Comparison of ENCODE assay signal across 16 mouse cellular contexts in genomic region chr3:17327706-17328105, GRCm38 (mm10).
A peak's percentile ranks its signal among the peaks of the same experiment; 100 is the strongest.
DNase-seq lines count a peak whose midpoint lies in the region; ATAC-seq and TF ChIP-seq lines count a peak whose summit lies in the region.
"Had no signal": no experiment of that assay in that cellular context is flagged by ENCODE, and none has a peak within 500 bp of the region (broad histone marks: within the 10 kb centered on the region; RNA-seq: fewer than 3 reads in every experiment).

No protein-coding gene starts in this region.

- H3K27me3 ChIP-seq in forebrain, postnatal 0 days (ENCODE audit: insufficient read depth, low read length), result no peaks in the 10 kb centered on the region
- H3K27me3 ChIP-seq in midbrain, embryonic 10.5 days (ENCODE audit: low read depth, poor library complexity, severe bottlenecking), result no peaks in the 10 kb centered on the region
- H3K27me3 ChIP-seq in neural tube, embryonic 13.5 days, result no peaks in the 10 kb centered on the region
- no peaks in the 10 kb centered on the region for H3K27me3 ChIP-seq in heart, embryonic 10.5 days (ENCODE audit: insufficient read depth, poor library complexity, severe bottlenecking)
- H3K27me3 ChIP-seq: heart, embryonic 13.5 days; liver, embryonic 13.5 days had no signal

- H3K9me3 ChIP-seq in forebrain, postnatal 0 days (ENCODE audit: low read length), result no peaks in the 10 kb centered on the region
- no peaks in the 10 kb centered on the region for H3K9me3 ChIP-seq in midbrain, embryonic 10.5 days (replicated peaks)
- H3K9me3 ChIP-seq in neural tube, embryonic 13.5 days, result no peaks in the 10 kb centered on the region
- H3K9me3 ChIP-seq in heart, embryonic 10.5 days, result no peaks in the 10 kb centered on the region
- H3K9me3 ChIP-seq: heart, embryonic 13.5 days; liver, embryonic 13.5 days had no signal

- no peaks in the 10 kb centered on the region for H3K36me3 ChIP-seq in forebrain, postnatal 0 days (ENCODE audit: insufficient read depth)
- no peaks in the 10 kb centered on the region for H3K36me3 ChIP-seq in midbrain, embryonic 10.5 days
- H3K36me3 ChIP-seq in neural tube, embryonic 13.5 days, result no peaks in the 10 kb centered on the region
- no peaks in the 10 kb centered on the region for H3K36me3 ChIP-seq in heart, embryonic 10.5 days
- H3K36me3 ChIP-seq: heart, embryonic 13.5 days; liver, embryonic 13.5 days had no signal

- no peaks in the 10 kb centered on the region for H3K4me1 ChIP-seq in cortical plate, adult 2 months (ENCODE audit: control insufficient read depth, insufficient read depth, low read length)
- H3K4me1 ChIP-seq in forebrain, postnatal 0 days (ENCODE audit: insufficient read depth), result no peaks in the 10 kb centered on the region
- peaks cover 62% of the 10 kb centered on the region for H3K4me1 ChIP-seq in midbrain, embryonic 10.5 days
- peaks cover 51% of the 10 kb centered on the region for H3K4me1 ChIP-seq in neural tube, embryonic 13.5 days (replicated peaks)
- H3K4me1 ChIP-seq in heart, embryonic 10.5 days, result no peaks in the 10 kb centered on the region
- H3K4me1 ChIP-seq: heart, embryonic 13.5 days; liver, embryonic 13.5 days had no signal

- DNase-seq in forebrain, postnatal 0 days, result peak; percentile 37
- no peak for DNase-seq in midbrain, embryonic 10.5 days (ENCODE audit: low spot score)
- DNase-seq in thymus, adult 18-20 months, result no peak
- no peak for DNase-seq in heart, embryonic 10.5 days (ENCODE audit: low spot score)
- DNase-seq: B cell, adult 2 months; cerebellum, adult 18-20 months; gastrocnemius, postnatal 36 days; kidney, adult 9 months; kidney, postnatal 4 days; left cerebral cortex, postnatal 4 days; liver, embryonic 13.5 days had no signal

- WGBS in forebrain, postnatal 0 days, result 71% methylated on average over 4 of the region's 4 CpGs
- WGBS in midbrain, embryonic 10.5 days, result 79% methylated on average over 4 of the region's 4 CpGs
- WGBS in neural tube, embryonic 13.5 days, result 51% methylated on average over 4 of the region's 4 CpGs
- 89% methylated on average over 4 of the region's 4 CpGs for WGBS in heart, embryonic 10.5 days

- no peak for ATAC-seq in forebrain, postnatal 0 days
- peak; percentile 54 for ATAC-seq in neural tube, embryonic 13.5 days (ENCODE audit: low read depth)
- no peak for ATAC-seq in cerebellum, adult (ENCODE audit: insufficient number of reproducible peaks, low FRiP score, low TSS enrichment)
- ATAC-seq: Patski had no signal

- 0 out of 2 replicates have a peak overlapping the region, but pooled peaks have one; percentile 56 for H3K27ac ChIP-seq in cortical plate, adult 2 months (ENCODE audit: insufficient read depth, low read length)
- H3K27ac ChIP-seq in forebrain, postnatal 0 days (ENCODE audit: low read depth, low read length), result peak overlapping the region; percentile 54
- H3K27ac ChIP-seq in midbrain, embryonic 10.5 days (replicated peaks), result peak overlapping the region; percentile 47; the same call in 1 of the 2 replicates
- H3K27ac ChIP-seq in neural tube, embryonic 13.5 days (replicated peaks), result peak overlapping the region; percentile 95
- H3K27ac ChIP-seq in heart, embryonic 10.5 days, result no peak overlapping the region
- H3K27ac ChIP-seq: heart, embryonic 13.5 days; liver, embryonic 13.5 days had no signal

- no peak for TF ChIP-seq CTCF in cortical plate, adult 2 months (IDR thresholded peaks at IDR 0.05; ENCODE audit: extremely low read depth, insufficient read depth, low read length)
- TF ChIP-seq CTCF in forebrain, postnatal 0 days (IDR thresholded peaks at IDR 0.05; ENCODE audit: low read depth), result no peak

- no peak overlapping the region for H3K9ac ChIP-seq in forebrain, postnatal 0 days
- peak overlapping the region; percentile 63 for H3K9ac ChIP-seq in neural tube, embryonic 13.5 days
- H3K9ac ChIP-seq: heart, embryonic 13.5 days; liver, embryonic 13.5 days had no signal

- H3K4me2 ChIP-seq in forebrain, postnatal 0 days (ENCODE audit: low read depth), result no peak overlapping the region
- peak overlapping the region; percentile 36 for H3K4me2 ChIP-seq in neural tube, embryonic 13.5 days
- H3K4me2 ChIP-seq: heart, embryonic 13.5 days; liver, embryonic 13.5 days had no signal

- H3K4me3 ChIP-seq in cortical plate, adult 2 months (ENCODE audit: insufficient read depth, low read length), result no peak overlapping the region
- no peak overlapping the region for H3K4me3 ChIP-seq in forebrain, postnatal 0 days (ENCODE audit: low read depth, low read length)
- H3K4me3 ChIP-seq in midbrain, embryonic 10.5 days, result no peak overlapping the region
- H3K4me3 ChIP-seq in neural tube, embryonic 13.5 days, result no peak overlapping the region
- H3K4me3 ChIP-seq in heart, embryonic 10.5 days, result no peak overlapping the region
- H3K4me3 ChIP-seq: heart, embryonic 13.5 days; liver, embryonic 13.5 days had no signal

- no peak for TF ChIP-seq POLR2A in cortical plate, adult 2 months (IDR thresholded peaks at IDR 0.05; ENCODE audit: extremely low read depth, insufficient read depth, low read length)
